Mouse (Mus musculus) thymus, postnatal 0 days (tissue): ENCODE data around the gene Oaz1. TPM values are rescaled to one million over a fixed set of nuclear protein-coding genes. Genes with fewer than 3 reads are reported as not detected.
"Not testable (repeated sequence)": the region's sequence is repeated elsewhere in the genome, so short reads cannot be mapped to it uniquely, and the experiment has no call there.

Experiments
- DNase-seq: peaks from one replicate; pipeline ENCODE4 v3.0.0-alpha.2; 2015; ENCODE audit warnings: low spot score
- polyA plus RNA-seq: library from polyadenylated mRNA; unstranded; fragments of >200 nt; fragmentation: Nextera tagmentation; extraction: Ambion mirVana; gene quantifications from 2 replicates; pipeline ENCODE4 v1.2.1, GENCODE M21; 2015

The Oaz1 gene
- polyA plus RNA-seq, 1 experiment from 2014 or later, result 2,048 TPM

- DNase-seq, result no peak
Measured at GRCm38 (mm10) chr10:80822528-80822927, 3.9 kb upstream of the Oaz1 start.

DNA sequence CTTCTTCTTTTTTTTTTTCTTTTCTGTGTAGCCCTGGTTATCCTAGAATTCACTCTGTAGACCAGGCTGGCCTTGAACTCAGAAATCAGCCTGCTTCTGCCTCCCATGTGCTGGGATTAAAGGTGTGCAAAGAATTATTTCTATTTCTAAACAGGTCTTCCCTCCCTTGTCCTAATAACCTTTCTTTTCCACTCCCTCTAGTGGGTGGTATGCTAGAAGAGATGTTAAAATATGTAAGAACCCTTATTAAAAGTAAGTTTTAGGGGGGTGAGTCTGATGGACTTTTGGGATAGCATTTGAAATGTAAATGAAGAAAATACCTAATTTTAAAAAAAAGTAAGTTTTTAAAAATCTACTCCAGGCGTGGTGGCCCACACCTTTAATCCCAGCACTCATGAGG lies 3.1 kb upstream of the Oaz1 start:
- DNase-seq, result no peak

DNA sequence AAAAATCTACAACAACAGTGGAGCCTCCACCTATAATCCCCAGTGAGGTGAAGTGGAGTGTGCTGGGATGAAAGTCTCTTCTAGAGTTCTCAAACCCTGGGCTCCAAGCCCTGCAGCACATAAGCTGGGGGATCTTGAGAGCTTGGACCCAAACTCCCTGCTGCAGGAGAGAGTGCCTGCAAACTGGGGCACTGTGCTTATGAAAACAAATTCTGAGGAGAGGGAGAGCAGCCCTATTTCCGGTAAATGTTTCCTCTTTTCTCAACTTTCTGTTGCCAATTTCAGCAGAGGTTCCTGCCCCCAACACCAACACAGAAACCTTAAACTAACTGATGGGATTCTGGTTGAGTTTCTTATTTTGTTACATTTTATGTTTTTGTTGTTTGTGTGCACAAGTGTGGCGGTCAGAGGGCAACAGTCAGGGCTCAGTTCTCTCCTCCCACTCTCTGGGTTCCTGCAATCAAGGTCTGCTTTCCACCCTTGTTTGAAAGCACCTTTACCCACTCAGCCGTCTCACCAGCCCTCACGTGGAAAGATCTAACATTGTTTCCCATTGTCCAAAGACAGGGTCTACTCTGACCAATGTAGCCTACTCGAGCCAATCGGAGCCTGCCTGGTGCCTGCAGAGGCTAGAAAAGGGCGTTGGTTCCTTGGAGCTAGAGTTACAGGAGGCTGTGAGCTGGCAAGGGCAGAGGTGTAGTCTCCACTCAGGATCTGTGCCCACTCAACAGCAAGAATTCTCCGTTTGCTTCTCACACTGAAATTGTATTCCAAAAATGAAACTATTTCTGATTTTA lies 2.4 kb upstream of the Oaz1 start:
- peak; percentile 46 for DNase-seq

- no peak for DNase-seq
Measured at GRCm38 (mm10) chr10:80824827-80825226, 1.6 kb upstream of the Oaz1 start.

- DNase-seq, result no peak
Measured at GRCm38 (mm10) chr10:80827063-80827869, 810 bp downstream of the Oaz1 start.

- DNase-seq, result no peak
Measured at GRCm38 (mm10) chr10:80827870-80828420, 1.5 kb downstream of the Oaz1 start.

- DNase-seq, result not testable (repeated sequence)
Measured at GRCm38 (mm10) chr10:80828587-80828986, 2.1 kb downstream of the Oaz1 start.

DNA sequence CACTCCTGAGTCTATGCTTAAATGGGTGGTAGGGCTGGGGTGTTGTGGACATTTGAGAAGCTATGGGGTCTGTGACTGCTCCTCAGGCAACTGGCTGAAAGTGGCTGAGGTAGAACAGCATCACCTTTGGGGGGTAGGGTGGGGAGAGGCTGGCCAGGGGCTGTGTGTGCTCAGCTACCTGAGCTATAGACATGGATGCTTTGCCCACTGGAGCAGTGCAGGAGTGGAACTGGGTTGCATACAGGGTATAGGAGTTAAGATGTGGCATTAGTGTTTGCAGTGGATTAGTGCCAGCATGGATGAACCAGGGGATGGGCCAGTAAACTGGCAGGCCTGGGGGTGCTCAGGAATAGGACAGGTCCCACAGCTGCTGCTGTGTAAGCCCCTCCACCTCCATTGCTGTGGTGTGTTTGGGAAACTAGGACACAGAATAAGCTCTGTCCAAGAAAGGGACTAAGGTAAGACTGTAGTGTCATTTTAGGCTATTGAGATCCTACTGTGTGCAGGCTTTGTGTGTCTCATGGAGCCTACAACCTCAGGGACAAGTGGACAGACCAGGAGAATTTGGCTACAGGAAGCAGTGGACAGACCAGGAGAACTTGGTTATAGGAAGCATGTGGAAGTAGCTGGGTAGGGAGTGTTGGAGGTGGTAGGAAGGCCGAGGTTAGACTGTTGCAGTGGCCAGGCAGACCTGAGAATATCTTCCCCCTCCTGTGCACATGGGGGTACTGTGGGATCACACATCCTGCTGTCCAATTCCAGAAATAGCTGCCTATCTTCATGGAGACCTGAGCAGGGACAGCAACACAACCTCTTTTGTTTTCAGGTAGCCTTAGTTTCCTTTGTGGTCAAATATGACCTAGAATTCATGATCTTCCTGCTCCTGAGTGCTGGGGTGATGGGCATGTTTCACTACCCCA lies 3.2 kb downstream of the Oaz1 start:
- no peak for DNase-seq

GRCm38 (mm10) chr10:80831136-80831535 lies 4.7 kb downstream of the Oaz1 start:
- DNase-seq, result peak; percentile 63

DNA sequence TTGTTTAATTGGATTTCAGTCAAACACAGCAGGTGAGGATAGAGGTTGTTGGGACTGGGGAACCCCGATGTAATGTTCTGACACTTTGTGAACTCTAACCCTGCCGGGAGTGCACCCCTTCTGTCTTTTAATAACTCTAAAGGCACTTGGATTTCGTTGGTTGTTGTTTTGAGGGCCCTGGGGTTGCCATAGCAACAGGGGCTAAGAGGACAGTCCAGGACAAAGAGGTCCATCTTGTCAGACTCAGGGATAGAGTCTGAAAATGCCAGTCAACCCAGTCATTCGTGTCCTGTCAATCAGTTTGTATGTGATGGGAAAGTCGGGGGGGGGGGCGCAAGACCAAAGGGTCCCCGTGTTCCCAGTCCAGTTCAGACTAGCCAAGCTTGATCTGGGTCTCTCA lies 6.4 kb downstream of the Oaz1 start:
- DNase-seq, result no peak

- DNase-seq, result no peak
Measured at GRCm38 (mm10) chr10:80835617-80836016, 9.2 kb downstream of the Oaz1 start.

GRCm38 (mm10) chr10:80836949-80837379 lies 10.5 kb downstream of the Oaz1 start:
- DNase-seq, result no peak

- no peak for DNase-seq
Measured at GRCm38 (mm10) chr10:80837827-80838226, 11.4 kb downstream of the Oaz1 start.

- no peak for DNase-seq
Measured at GRCm38 (mm10) chr10:80838346-80838912, 12.0 kb downstream of the Oaz1 start.

DNA sequence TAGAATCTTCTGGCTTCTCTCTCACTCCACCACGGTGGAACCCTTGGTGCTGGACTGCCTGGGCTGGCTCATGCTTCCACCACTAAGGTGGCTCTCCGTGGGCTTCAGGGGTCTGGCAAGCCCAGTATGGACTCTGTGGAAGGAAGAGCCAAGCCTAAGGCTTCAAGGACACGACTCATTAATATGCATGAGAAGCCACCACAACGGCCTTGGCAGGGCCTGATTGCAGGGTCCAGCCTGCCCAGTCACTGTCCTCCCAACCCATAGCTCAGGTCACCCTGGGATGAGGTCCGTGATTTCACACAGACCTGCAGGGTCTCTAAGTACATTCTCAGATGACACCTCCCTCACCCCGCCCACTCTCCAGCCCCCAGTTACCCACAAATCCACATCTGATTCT lies 13.4 kb downstream of the Oaz1 start:
- DNase-seq, result no peak

DNA sequence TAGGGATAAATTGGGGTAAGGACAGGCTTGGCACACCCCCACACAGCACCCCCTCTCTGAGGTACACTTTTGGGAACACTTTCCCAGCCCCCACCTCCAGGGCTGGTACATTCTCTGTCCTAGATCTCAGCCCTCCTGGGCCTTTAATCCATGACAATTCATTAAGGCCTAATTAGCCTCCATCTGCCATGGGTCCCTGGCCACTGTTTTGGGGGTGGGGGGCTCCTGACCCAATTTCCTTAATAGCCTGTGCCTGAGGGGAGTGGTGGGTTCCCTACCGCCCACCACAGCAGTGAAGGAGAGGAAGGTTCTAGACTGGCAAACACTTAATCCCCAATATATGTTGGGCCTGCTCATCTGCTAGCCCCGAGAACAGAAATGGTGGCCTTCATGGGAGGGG lies 15.2 kb downstream of the Oaz1 start:
- DNase-seq, result no peak

GRCm38 (mm10) chr10:80842334-80842733 lies 15.9 kb downstream of the Oaz1 start:
- DNase-seq, result no peak

GRCm38 (mm10) chr10:80843087-80843930 lies 16.9 kb downstream of the Oaz1 start:
- DNase-seq, result no peak

- peak; percentile 29 for DNase-seq
Measured at GRCm38 (mm10) chr10:80843931-80844547, 17.6 kb downstream of the Oaz1 start, which contains the start of gene Lingo3. Gene Lingo3 (minus strand): TSS chr10:80844039.
